Mouse (Mus musculus) stomach, embryonic 16.5 days (tissue): ENCODE data around the gene Fbxo22. TPM values are rescaled to one million over a fixed set of nuclear protein-coding genes. Genes with fewer than 3 reads are reported as not detected.
A peak's percentile ranks its signal among the peaks of the same experiment; 100 is the strongest.

Source experiments
- ATAC-seq: fragments of 200-750 bp; cut with Nextera tagmentation; 2 replicates; pipeline ENCODE4 v1.8.0; 2017; ENCODE audit warnings: moderate number of reproducible peaks, moderate TSS enrichment; ENCODE audit not compliant: insufficient read depth, low FRiP score
- H3K27ac ChIP-seq: fragments of 300-500 bp; sonication (generic); 2 replicates; pipeline ENCODE4 v1.5.1; 2014; ENCODE audit warnings: low read length
- H3K27me3 ChIP-seq: fragments of 300-500 bp; sonication (generic); 2 replicates; pipeline ENCODE4 v1.6.1; 2014; ENCODE audit warnings: low read length, control low read depth, mixed read lengths; ENCODE audit not compliant: control insufficient read depth, insufficient read depth
- H3K36me3 ChIP-seq: fragments of 300-500 bp; sonication (generic); 2 replicates; pipeline ENCODE4 v1.6.1; 2014; ENCODE audit warnings: low read length; ENCODE audit not compliant: control insufficient read depth, insufficient read depth
- H3K4me1 ChIP-seq: fragments of 300-500 bp; sonication (generic); 2 replicates; pipeline ENCODE4 v1.6.1; 2014; ENCODE audit warnings: low read length, control low read depth, mixed read lengths; ENCODE audit not compliant: control insufficient read depth, insufficient read depth
- H3K4me2 ChIP-seq: fragments of 300-500 bp; sonication (generic); 2 replicates; pipeline ENCODE4 v1.6.1; 2014; ENCODE audit warnings: low read depth, low read length, mixed read lengths
- H3K4me3 ChIP-seq: fragments of 300-500 bp; sonication (generic); replicated peaks from 2 replicates; pipeline ENCODE4 v1.5.1; 2014; ENCODE audit warnings: mild to moderate bottlenecking, low read length
- H3K9ac ChIP-seq: fragments of 300-500 bp; sonication (generic); 2 replicates; pipeline ENCODE4 v1.6.1; 2014; ENCODE audit warnings: low read length
- H3K9me3 ChIP-seq: fragments of 300-500 bp; sonication (generic); replicated peaks from 2 replicates; pipeline ENCODE4 v1.6.1; 2016; ENCODE audit warnings: low read length, control low read depth; ENCODE audit not compliant: control insufficient read depth
- WGBS: fragments of 180-500 bp; shearing (Covaris S2); extraction: QIAGEN DNeasy Blood & Tissue Kit; methylation state at CpG from one replicate; pipeline ENCODE4 v1.1.7; 2014; 5-methylcytosine and 5-hydroxymethylcytosine counted together
- polyA plus RNA-seq: library from polyadenylated mRNA; unstranded; fragments of >200 nt; fragmentation: Nextera tagmentation; extraction: Ambion mirVana; gene quantifications from 2 replicates; pipeline ENCODE4 v1.2.1, GENCODE M21; 2015

Fbxo22 gene
- 50.0 and 50.8 TPM in 2 replicates for polyA plus RNA-seq

DNA sequence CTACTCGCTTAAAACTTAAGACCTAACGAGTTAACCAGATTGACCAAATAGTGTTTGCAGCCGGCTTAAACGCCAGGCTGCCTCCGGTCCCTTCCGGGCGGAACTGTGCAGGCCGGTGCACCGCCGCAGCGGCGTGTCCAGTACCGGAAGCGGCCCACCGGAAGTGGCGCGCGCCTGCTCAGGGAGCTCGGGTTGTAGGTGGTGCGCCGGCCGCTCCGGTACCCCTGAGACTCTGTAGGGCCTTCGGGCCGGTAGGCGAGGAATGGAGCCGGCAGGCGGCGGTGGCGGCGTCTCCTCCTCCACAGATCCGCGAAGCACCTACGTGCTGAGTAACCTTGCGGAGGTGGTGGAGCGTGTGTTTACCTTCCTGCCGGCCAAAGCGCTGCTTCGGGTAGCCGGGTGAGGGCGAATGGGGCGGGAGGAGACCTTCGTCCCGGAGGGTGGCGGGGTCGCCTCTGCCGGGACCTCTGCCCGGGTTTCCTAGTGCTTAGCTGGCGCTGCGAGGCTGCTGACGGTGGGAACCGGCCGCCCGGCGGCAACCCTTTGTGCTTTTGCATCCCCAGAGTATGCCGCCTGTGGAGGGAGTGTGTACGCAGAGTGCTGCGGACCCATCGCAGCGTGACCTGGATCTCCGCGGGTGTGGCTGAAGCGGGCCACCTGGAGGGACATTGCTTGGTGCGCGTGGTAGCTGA lies at the start of gene Fbxo22:
Fbxo22 (plus strand) TSS at position 136 of the 692 bp plus-strand sequence.
- peak within 1 kb of the TSS; percentile 88 for H3K27ac ChIP-seq
- ATAC-seq = peak; percentile 97
- H3K4me3 ChIP-seq = peak within 1 kb of the TSS; percentile 90
- H3K4me2 ChIP-seq = peak within 1 kb of the TSS; percentile 77
- peak within 1 kb of the TSS; percentile 91 for H3K9ac ChIP-seq
- H3K9me3 ChIP-seq = no peaks in the 10 kb centered on the region
- no peaks in the 10 kb centered on the region for H3K36me3 ChIP-seq
- WGBS = under 1% methylated on average over 65 of the region's 65 CpGs
- H3K27me3 ChIP-seq = no peaks in the 10 kb centered on the region
- peaks cover 14% of the 10 kb centered on the region for H3K4me1 ChIP-seq

GRCm38 (mm10) chr9:55170655-55171412 lies 37.9 kb upstream of the Fbxo22 start:
- no peak overlapping the region for H3K27ac ChIP-seq
- no peak for ATAC-seq
- 0 out of 2 replicates have a peak, but pooled peaks cover 2% of the 10 kb centered on the region for H3K36me3 ChIP-seq
- WGBS = 81% methylated on average over 7 of the region's 7 CpGs
- H3K4me3 ChIP-seq = no peak overlapping the region
- H3K27me3 ChIP-seq = no peaks in the 10 kb centered on the region
- H3K9ac ChIP-seq = no peak overlapping the region
- H3K4me2 ChIP-seq = no peak overlapping the region
- H3K4me1 ChIP-seq = no peaks in the 10 kb centered on the region
- no peaks in the 10 kb centered on the region for H3K9me3 ChIP-seq

GRCm38 (mm10) chr9:55172195-55172685 lies 36.5 kb upstream of the Fbxo22 start:
- ATAC-seq = no peak
- Histone ChIP-seq H3K4me2 (no peak overlapping the region), H3K27ac (no peak overlapping the region), H3K4me1 (no peaks in the 10 kb centered on the region), H3K9me3 (no peaks in the 10 kb centered on the region), H3K36me3 (0 out of 2 replicates have a peak, but pooled peaks cover 2% of the 10 kb centered on the region), H3K9ac (no peak overlapping the region), H3K4me3 (no peak overlapping the region), H3K27me3 (no peaks in the 10 kb centered on the region)
- 89% methylated on average over 1 of the region's 1 CpGs for WGBS

GRCm38 (mm10) chr9:55174235-55174634 lies 34.5 kb upstream of the Fbxo22 start:
- H3K27me3 ChIP-seq = no peaks in the 10 kb centered on the region
- 80% methylated on average over 2 of the region's 2 CpGs for WGBS
- H3K4me3 ChIP-seq = no peak overlapping the region
- no peak overlapping the region for H3K4me2 ChIP-seq
- no peak for ATAC-seq
- no peak overlapping the region for H3K27ac ChIP-seq
- H3K9ac ChIP-seq = no peak overlapping the region
- H3K9me3 ChIP-seq = no peaks in the 10 kb centered on the region
- H3K4me1 ChIP-seq = no peaks in the 10 kb centered on the region
- 0 out of 2 replicates have a peak, but pooled peaks cover 2% of the 10 kb centered on the region for H3K36me3 ChIP-seq

- no peak for ATAC-seq
Observed at GRCm38 (mm10) chr9:55195876-55196275, 12.8 kb upstream of the Fbxo22 start.

GRCm38 (mm10) chr9:55198260-55198659 lies 10.5 kb upstream of the Fbxo22 start:
- no peaks in the 10 kb centered on the region for H3K9me3 ChIP-seq
- 0 out of 2 replicates have a peak, but pooled peaks cover 5% of the 10 kb centered on the region for H3K36me3 ChIP-seq
- ATAC-seq = no peak
- H3K4me1 ChIP-seq = no peaks in the 10 kb centered on the region
- no peak overlapping the region for H3K4me2 ChIP-seq
- H3K4me3 ChIP-seq = no peak overlapping the region
- WGBS = 85% methylated on average over 1 of the region's 1 CpGs
- no peaks in the 10 kb centered on the region for H3K27me3 ChIP-seq
- no peak overlapping the region for H3K9ac ChIP-seq
- H3K27ac ChIP-seq = no peak overlapping the region

More at GRCm38 (mm10) chr9:55195876-55196275, 12.8 kb upstream of the Fbxo22 start:
- H3K4me1 ChIP-seq = no peaks in the 10 kb centered on the region
- no peak overlapping the region for H3K4me2 ChIP-seq
- no peak overlapping the region for H3K27ac ChIP-seq
- H3K4me3 ChIP-seq = no peak overlapping the region
- no peaks in the 10 kb centered on the region for H3K27me3 ChIP-seq
- H3K9me3 ChIP-seq = no peaks in the 10 kb centered on the region
- WGBS = 90% methylated on average over 3 of the region's 3 CpGs
- 0 out of 2 replicates have a peak, but pooled peaks cover 4% of the 10 kb centered on the region for H3K36me3 ChIP-seq
- H3K9ac ChIP-seq = no peak overlapping the region

GRCm38 (mm10) chr9:55199348-55199747 lies 9.4 kb upstream of the Fbxo22 start:
- 0 out of 2 replicates have a peak, but pooled peaks cover 5% of the 10 kb centered on the region for H3K36me3 ChIP-seq
- 89% methylated on average over 2 of the region's 2 CpGs for WGBS
- ATAC-seq = no peak

GRCm38 (mm10) chr9:55208458-55208789 lies 301 bp upstream of the Fbxo22 start:
- 0% methylated on average over 2 of the region's 2 CpGs for WGBS
- ATAC-seq = no peak
- peak overlapping the region; percentile 90 for H3K4me3 ChIP-seq

More at GRCm38 (mm10) chr9:55199348-55199747, 9.4 kb upstream of the Fbxo22 start:
- no peak overlapping the region for H3K4me3 ChIP-seq
- H3K9ac ChIP-seq = no peak overlapping the region
- H3K27ac ChIP-seq = no peak overlapping the region
- H3K4me1 ChIP-seq = no peaks in the 10 kb centered on the region
- H3K4me2 ChIP-seq = no peak overlapping the region
- no peaks in the 10 kb centered on the region for H3K27me3 ChIP-seq
- no peaks in the 10 kb centered on the region for H3K9me3 ChIP-seq

GRCm38 (mm10) chr9:55211611-55212010 lies 2.9 kb downstream of the Fbxo22 start:
- no peak overlapping the region for H3K27ac ChIP-seq
- no peak overlapping the region for H3K4me3 ChIP-seq
- H3K4me1 ChIP-seq = peaks cover 14% of the 10 kb centered on the region
- no peak for ATAC-seq
- no peak overlapping the region for H3K9ac ChIP-seq
- no peak overlapping the region for H3K4me2 ChIP-seq
- WGBS = 61% methylated on average over 4 of the region's 4 CpGs
- 0 out of 2 replicates have a peak, but pooled peaks cover 9% of the 10 kb centered on the region for H3K36me3 ChIP-seq
- H3K27me3 ChIP-seq = no peaks in the 10 kb centered on the region
- no peaks in the 10 kb centered on the region for H3K9me3 ChIP-seq

More at GRCm38 (mm10) chr9:55208458-55208789, 301 bp upstream of the Fbxo22 start:
- Histone ChIP-seq H3K27ac (peak overlapping the region; percentile 88), H3K4me1 (peaks cover 14% of the 10 kb centered on the region), H3K9ac (peak overlapping the region; percentile 91), H3K9me3 (no peaks in the 10 kb centered on the region), H3K36me3 (no peaks in the 10 kb centered on the region), H3K4me2 (peak overlapping the region; percentile 77), H3K27me3 (no peaks in the 10 kb centered on the region)
